Mouse (Mus musculus): ENCODE results near the gene Map7.

Map7 gene

GRCm38 (mm10) chr10:20194847-20195540, 46.7 kb downstream of the Map7 start:
- no peak for TF ChIP-seq GATA4 (IDR thresholded peaks at IDR 0.05; ENCODE audit: insufficient replicate concordance, low read length)

GRCm38 (mm10) chr10:20197039-20197438, 48.8 kb downstream of the Map7 start:
- TF ChIP-seq GATA4 (IDR thresholded peaks at IDR 0.05; ENCODE audit: insufficient replicate concordance, low read length): no peak

GRCm38 (mm10) chr10:20198968-20199737, 50.9 kb downstream of the Map7 start:
- no peak for TF ChIP-seq GATA4 (IDR thresholded peaks at IDR 0.05; ENCODE audit: insufficient replicate concordance, low read length)

GRCm38 (mm10) chr10:20201236-20201635, 53.0 kb downstream of the Map7 start:
- no peak for TF ChIP-seq GATA4 (IDR thresholded peaks at IDR 0.05; ENCODE audit: insufficient replicate concordance, low read length)

GRCm38 (mm10) chr10:20202171-20202570, 53.9 kb downstream of the Map7 start:
- TF ChIP-seq GATA4 (IDR thresholded peaks at IDR 0.05; ENCODE audit: insufficient replicate concordance, low read length): no peak

GRCm38 (mm10) chr10:20202818-20203217, 54.5 kb downstream of the Map7 start:
- no peak for TF ChIP-seq GATA4 (IDR thresholded peaks at IDR 0.05; ENCODE audit: insufficient replicate concordance, low read length)

- no peak for TF ChIP-seq GATA4 (IDR thresholded peaks at IDR 0.05; ENCODE audit: insufficient replicate concordance, low read length)
Observed at GRCm38 (mm10) chr10:20203502-20203901, 55.2 kb downstream of the Map7 start.

GRCm38 (mm10) chr10:20204696-20205431, 56.6 kb downstream of the Map7 start:
- no peak for TF ChIP-seq GATA4 (IDR thresholded peaks at IDR 0.05; ENCODE audit: insufficient replicate concordance, low read length)

- no peak for TF ChIP-seq GATA4 (IDR thresholded peaks at IDR 0.05; ENCODE audit: insufficient replicate concordance, low read length)
Observed at GRCm38 (mm10) chr10:20206966-20207365, 58.7 kb downstream of the Map7 start.

GRCm38 (mm10) chr10:20209609-20210341, 61.5 kb downstream of the Map7 start:
- no peak for TF ChIP-seq GATA4 (IDR thresholded peaks at IDR 0.05; ENCODE audit: insufficient replicate concordance, low read length)

GRCm38 (mm10) chr10:20214418-20214817, 66.1 kb downstream of the Map7 start:
- TF ChIP-seq GATA4 (IDR thresholded peaks at IDR 0.05; ENCODE audit: insufficient replicate concordance, low read length): no peak

GRCm38 (mm10) chr10:20216982-20217381, 68.7 kb downstream of the Map7 start:
- no peak for TF ChIP-seq GATA4 (IDR thresholded peaks at IDR 0.05; ENCODE audit: insufficient replicate concordance, low read length)

- TF ChIP-seq GATA4 (IDR thresholded peaks at IDR 0.05; ENCODE audit: insufficient replicate concordance, low read length): no peak
Observed at GRCm38 (mm10) chr10:20218866-20219265, 70.6 kb downstream of the Map7 start.

- TF ChIP-seq GATA4 (IDR thresholded peaks at IDR 0.05; ENCODE audit: insufficient replicate concordance, low read length): no peak
Observed at GRCm38 (mm10) chr10:20219538-20219937, 71.3 kb downstream of the Map7 start.

GRCm38 (mm10) chr10:20220443-20221071, 72.3 kb downstream of the Map7 start:
- TF ChIP-seq GATA4 (IDR thresholded peaks at IDR 0.05; ENCODE audit: insufficient replicate concordance, low read length): no peak
